Mouse (Mus musculus): ENCODE measurements around the gene Napsa. TPM values are rescaled to one million over a fixed set of nuclear protein-coding genes. Genes with fewer than 3 reads are reported as not detected.

The Napsa gene
- polyA plus RNA-seq, 1 experiment from 2014 or later, result 0.55 TPM

DNA sequence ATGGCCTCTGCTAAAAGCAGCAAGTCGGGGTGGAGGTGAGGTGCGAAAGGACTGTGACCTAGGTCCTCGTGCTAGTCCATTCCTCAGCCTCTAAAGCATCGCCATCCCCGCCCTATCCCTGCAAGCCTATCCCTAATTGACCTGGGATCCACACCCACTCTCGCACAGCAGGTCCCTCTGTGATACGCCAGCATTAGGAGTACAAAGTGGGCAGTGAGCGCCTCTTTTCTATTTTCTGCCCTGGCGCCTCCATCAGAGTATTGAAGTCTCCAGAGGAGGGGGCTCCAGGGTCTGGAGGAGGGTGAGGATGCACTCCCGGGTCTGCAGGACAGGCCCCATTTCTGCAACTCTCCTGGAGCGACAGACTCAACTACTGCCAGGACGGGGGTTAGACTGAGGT, 16.2 kb downstream of the Napsa start:
- Histone ChIP-seq H3K4me1 (replicated peaks; ENCODE audit: control insufficient read depth, insufficient read depth) (peaks cover 5% of the 10 kb centered on the region), H3K27me3 (ENCODE audit: control insufficient read depth, insufficient read depth, low read length) (peaks cover 23% of the 10 kb centered on the region), H3K27ac (replicated peaks) (no peak overlapping the region), H3K36me3 (ENCODE audit: control insufficient read depth, insufficient read depth, low read length) (no peaks in the 10 kb centered on the region), H3K4me2 (replicated peaks; ENCODE audit: low read depth) (peak overlapping the region; percentile 62; the same call in 1 of the 2 replicates), H3K4me3 (ENCODE audit: low read depth, low read length) (peak overlapping the region; percentile 34; the same call in 1 of the 2 replicates), H3K9ac (ENCODE audit: low read length) (no peak overlapping the region), H3K9me3 (ENCODE audit: control insufficient read depth, low read length) (no peaks in the 10 kb centered on the region)
- TF ChIP-seq CTCF (IDR thresholded peaks at IDR 0.05; ENCODE audit: low read depth), result no peak
- no peak for TF ChIP-seq EP300 (optimal IDR thresholded peaks at IDR 0.05)
- WGBS, result 10% methylated on average over 12 of the region's 12 CpGs
- DNase-seq (ENCODE audit: low spot score) (no peak), ATAC-seq (ENCODE audit: low FRiP score, low TSS enrichment) (no peak)

DNA sequence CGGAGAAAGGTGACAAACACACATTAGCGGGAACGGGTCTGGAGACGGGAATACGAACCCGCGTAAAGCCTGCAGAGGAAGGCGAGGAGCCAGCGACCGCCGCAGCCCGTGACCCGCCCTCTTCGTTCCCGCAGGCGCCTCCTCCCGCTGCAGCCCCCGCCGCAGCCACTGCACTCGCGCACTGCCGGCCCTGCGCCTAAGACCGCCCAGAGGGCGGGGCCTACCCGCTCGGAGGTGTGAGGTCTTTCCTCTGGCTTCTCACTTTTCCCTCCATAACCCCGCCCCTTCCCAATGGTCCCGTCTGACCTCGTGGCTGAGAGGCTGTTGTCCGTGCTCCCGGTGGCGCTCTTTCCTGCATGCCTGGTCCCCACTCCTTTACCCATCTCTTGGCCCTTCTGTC, 17.0 kb downstream of the Napsa start:
- Histone ChIP-seq H3K9ac (ENCODE audit: low read length) (no peak overlapping the region), H3K4me2 (replicated peaks; ENCODE audit: low read depth) (peak overlapping the region; percentile 62), H3K4me3 (ENCODE audit: low read depth, low read length) (peak overlapping the region; percentile 34), H3K27ac (replicated peaks) (no peak overlapping the region), H3K36me3 (ENCODE audit: control insufficient read depth, insufficient read depth, low read length) (no peaks in the 10 kb centered on the region), H3K27me3 (ENCODE audit: control insufficient read depth, insufficient read depth, low read length) (peaks cover 25% of the 10 kb centered on the region), H3K9me3 (ENCODE audit: control insufficient read depth, low read length) (no peaks in the 10 kb centered on the region), H3K4me1 (replicated peaks; ENCODE audit: control insufficient read depth, insufficient read depth) (peaks cover 5% of the 10 kb centered on the region)
- WGBS, result 2% methylated on average over 30 of the region's 33 CpGs
- ATAC-seq (ENCODE audit: low FRiP score, low TSS enrichment), result 0 out of 2 replicates have a peak, but pooled peaks have one; percentile 27
- DNase-seq (ENCODE audit: low spot score), result peak; percentile 79
- TF ChIP-seq CTCF (IDR thresholded peaks at IDR 0.05; ENCODE audit: low read depth) (no peak), EP300 (optimal IDR thresholded peaks at IDR 0.05) (no peak)

DNA sequence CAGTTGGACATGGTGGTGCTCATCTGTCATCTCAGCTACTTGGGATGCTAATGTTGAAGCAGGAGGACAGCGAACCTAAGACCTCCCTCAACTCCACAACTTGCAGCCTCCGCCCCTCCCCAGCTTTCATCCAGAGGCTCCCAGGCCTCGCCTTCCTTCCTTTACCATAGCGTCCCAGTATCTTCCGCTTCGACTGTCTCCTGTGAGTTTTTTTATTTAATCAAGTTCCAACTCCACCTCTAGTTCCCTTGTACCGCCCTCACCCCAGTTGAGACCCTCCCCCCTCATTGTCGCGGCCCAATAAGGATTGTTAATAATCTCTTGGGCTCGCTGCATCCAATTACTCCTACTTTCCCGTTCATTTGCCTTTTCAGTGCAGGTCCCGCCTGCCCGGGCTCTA, 17.8 kb downstream of the Napsa start:
- Histone ChIP-seq H3K4me1 (replicated peaks; ENCODE audit: control insufficient read depth, insufficient read depth) (peaks cover 5% of the 10 kb centered on the region), H3K9me3 (ENCODE audit: control insufficient read depth, low read length) (no peaks in the 10 kb centered on the region), H3K36me3 (ENCODE audit: control insufficient read depth, insufficient read depth, low read length) (no peaks in the 10 kb centered on the region), H3K4me3 (ENCODE audit: low read depth, low read length) (no peak overlapping the region), H3K9ac (ENCODE audit: low read length) (no peak overlapping the region), H3K27ac (replicated peaks) (no peak overlapping the region), H3K27me3 (ENCODE audit: control insufficient read depth, insufficient read depth, low read length) (peaks cover 25% of the 10 kb centered on the region), H3K4me2 (replicated peaks; ENCODE audit: low read depth) (no peak overlapping the region; the same call in 1 of the 2 replicates)
- no peak for TF ChIP-seq CTCF (IDR thresholded peaks at IDR 0.05; ENCODE audit: low read depth)
- TF ChIP-seq EP300 (optimal IDR thresholded peaks at IDR 0.05), result no peak
- ATAC-seq (ENCODE audit: low FRiP score, low TSS enrichment) (no peak), DNase-seq (ENCODE audit: low spot score) (no peak)
- 7% methylated on average over 13 of the region's 13 CpGs for WGBS

DNA sequence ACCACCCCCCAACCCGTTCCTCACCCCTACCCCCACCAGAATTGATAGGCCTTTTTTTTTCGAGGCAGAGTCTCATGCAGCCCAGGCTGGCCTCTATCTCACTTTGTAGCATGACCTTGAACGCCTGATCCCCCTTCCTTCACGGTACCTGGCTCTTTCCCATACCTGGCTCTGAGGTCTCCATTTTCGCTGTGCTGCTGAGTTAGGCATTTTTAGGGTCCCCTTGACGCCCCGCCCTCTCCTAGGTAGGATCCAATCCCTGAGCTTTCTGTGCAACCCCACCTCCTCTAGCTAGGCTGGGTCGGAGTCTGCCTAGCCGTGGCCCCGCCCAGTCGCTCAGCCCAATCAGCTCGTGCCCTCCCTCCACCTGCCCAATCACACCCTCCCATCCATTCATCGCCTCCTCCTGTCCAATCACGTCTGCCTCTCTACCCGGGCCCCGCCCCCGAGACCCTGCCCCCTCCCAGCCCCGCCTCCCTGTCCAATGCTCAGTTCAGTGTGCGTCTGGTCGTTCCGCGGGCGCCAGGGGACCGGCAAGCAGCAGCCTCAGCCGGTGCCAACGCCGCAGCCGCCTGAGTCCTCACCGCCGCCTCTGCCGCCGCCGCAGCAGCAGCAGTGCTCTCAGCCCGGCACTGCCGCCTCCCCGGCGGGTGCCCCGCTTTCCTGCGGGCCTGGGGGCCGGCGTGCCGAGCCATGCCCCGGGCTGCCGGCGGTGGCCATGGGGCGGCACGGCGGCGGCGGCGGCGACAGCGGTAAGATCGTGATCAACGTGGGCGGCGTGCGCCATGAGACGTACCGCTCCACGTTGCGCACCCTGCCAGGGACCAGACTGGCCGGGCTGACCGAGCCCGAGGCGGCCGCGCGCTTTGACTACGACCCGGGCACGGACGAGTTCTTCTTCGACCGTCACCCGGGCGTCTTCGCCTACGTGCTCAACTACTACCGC, 18.5 kb downstream of the Napsa start, which contains the start of gene Kcnc3:
Gene Kcnc3, plus strand, starts transcription at position 263 of the 946 bp plus-strand sequence.
- H3K27ac ChIP-seq (replicated peaks), result no peak within 1 kb of the TSS
- peak within 1 kb of the TSS; percentile 38; the same call in 1 of the 2 replicates for H3K9ac ChIP-seq (ENCODE audit: low read length)

DNA sequence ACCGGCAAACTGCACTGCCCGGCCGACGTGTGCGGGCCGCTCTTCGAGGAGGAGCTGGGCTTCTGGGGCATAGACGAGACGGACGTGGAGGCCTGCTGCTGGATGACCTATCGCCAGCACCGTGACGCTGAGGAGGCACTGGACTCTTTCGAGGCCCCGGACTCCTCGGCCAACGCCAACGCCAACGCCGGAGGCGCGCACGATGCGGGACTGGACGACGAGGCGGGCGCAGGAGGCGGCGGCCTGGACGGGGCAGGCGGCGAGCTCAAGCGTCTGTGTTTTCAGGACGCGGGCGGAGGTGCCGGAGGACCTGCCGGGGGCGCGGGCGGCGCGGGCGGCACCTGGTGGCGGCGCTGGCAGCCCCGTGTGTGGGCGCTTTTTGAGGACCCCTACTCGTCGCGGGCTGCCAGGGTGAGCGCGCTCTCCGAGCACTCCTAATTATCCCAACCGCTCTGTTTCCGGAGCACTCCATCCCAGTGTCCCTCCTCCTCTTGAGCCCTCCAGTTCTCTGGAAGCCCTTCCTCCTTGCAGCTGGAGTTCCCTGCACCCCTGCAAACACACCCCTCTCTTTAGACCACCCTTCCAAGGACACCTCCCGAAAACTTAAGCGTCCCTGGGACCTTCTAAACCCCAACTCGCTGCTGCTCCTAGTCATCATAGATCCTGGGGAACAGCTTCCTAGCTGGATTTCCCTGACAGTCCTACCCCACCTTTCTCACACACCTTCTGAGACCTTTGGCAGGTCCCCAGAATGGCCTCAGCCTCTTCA, 19.4 kb downstream of the Napsa start:
- H3K4me1 ChIP-seq (replicated peaks; ENCODE audit: control insufficient read depth, insufficient read depth), result peaks cover 5% of the 10 kb centered on the region
- TF ChIP-seq EP300 (optimal IDR thresholded peaks at IDR 0.05), result no peak
- no peak for TF ChIP-seq CTCF (IDR thresholded peaks at IDR 0.05; ENCODE audit: low read depth)

More for the DNA sequence above, 18.5 kb downstream of the Napsa start, which contains the start of gene Kcnc3:
- peak within 1 kb of the TSS; percentile 90 for H3K4me2 ChIP-seq (replicated peaks; ENCODE audit: low read depth)
- H3K4me1 ChIP-seq (replicated peaks; ENCODE audit: control insufficient read depth, insufficient read depth), result peaks cover 5% of the 10 kb centered on the region
- H3K9me3 ChIP-seq (ENCODE audit: control insufficient read depth, low read length), result no peaks in the 10 kb centered on the region
- WGBS, result under 1% methylated on average over 63 of the region's 80 CpGs
- DNase-seq (ENCODE audit: low spot score), result peak; percentile 95
- peak; percentile 94 for ATAC-seq (ENCODE audit: low FRiP score, low TSS enrichment)
- peak within 1 kb of the TSS; percentile 46 for H3K4me3 ChIP-seq (ENCODE audit: low read depth, low read length)
- peaks cover 25% of the 10 kb centered on the region for H3K27me3 ChIP-seq (ENCODE audit: control insufficient read depth, insufficient read depth, low read length)
- TF ChIP-seq EP300 (optimal IDR thresholded peaks at IDR 0.05) (no peak), CTCF (IDR thresholded peaks at IDR 0.05; ENCODE audit: low read depth) (no peak)
- no peaks in the 10 kb centered on the region for H3K36me3 ChIP-seq (ENCODE audit: control insufficient read depth, insufficient read depth, low read length)

More for the DNA sequence above, 19.4 kb downstream of the Napsa start:
- Histone ChIP-seq H3K27ac (replicated peaks) (no peak overlapping the region), H3K36me3 (ENCODE audit: control insufficient read depth, insufficient read depth, low read length) (no peaks in the 10 kb centered on the region), H3K9me3 (ENCODE audit: control insufficient read depth, low read length) (no peaks in the 10 kb centered on the region), H3K9ac (ENCODE audit: low read length) (peak overlapping the region; percentile 38; the same call in 1 of the 2 replicates), H3K4me3 (ENCODE audit: low read depth, low read length) (peak overlapping the region; percentile 46), H3K4me2 (replicated peaks; ENCODE audit: low read depth) (peak overlapping the region; percentile 90), H3K27me3 (ENCODE audit: control insufficient read depth, insufficient read depth, low read length) (peaks cover 25% of the 10 kb centered on the region)
- WGBS, result under 1% methylated on average over 58 of the region's 60 CpGs
- no peak for ATAC-seq (ENCODE audit: low FRiP score, low TSS enrichment)
- no peak for DNase-seq (ENCODE audit: low spot score)

Measured in stomach, postnatal 0 days (tissue).